Mouse (Mus musculus) ES-Bruce4 (cell line): ENCODE measurements around the gene Actl6b.

Source experiments
- CTCF ChIP-seq: IDR thresholded peaks from one replicate; pipeline ENCODE4 v1.8.1; 2011; ENCODE audit warnings: low read depth, low read length
- EP300 ChIP-seq: IDR thresholded peaks from 2 replicates; pipeline ENCODE4 v1.6.1; 2011; ENCODE audit warnings: low read depth, low read length; ENCODE audit not compliant: insufficient read depth
- POLR2A ChIP-seq: IDR thresholded peaks from one replicate; pipeline ENCODE4 v1.8.1; 2011; ENCODE audit warnings: low read length; ENCODE audit not compliant: insufficient read depth

GRCm38 (mm10) chr5:137553000-137553399 lies 317 bp upstream of the Actl6b start:
- no peak for TF ChIP-seq CTCF
- no peak for TF ChIP-seq EP300
- TF ChIP-seq POLR2A = no peak
